Mouse (Mus musculus) c-Kit-positive CD71-negative TER-119-negative erythroid progenitor cells, embryonic 14.5 days (primary cell): ENCODE results near the gene Wdr5b.
A peak's percentile ranks its signal among the peaks of the same experiment; 100 is the strongest.

Experiments used
- DNase-seq: peaks from one replicate; pipeline ENCODE4 v3.0.0-alpha.2; 2013; ENCODE audit warnings: low read depth

Wdr5b gene

GRCm38 (mm10) chr16:36071071-36071449 lies 30.1 kb downstream of the Wdr5b start:
- DNase-seq = no peak

- peak; percentile 82 for DNase-seq
Observed at GRCm38 (mm10) chr16:36071450-36072379, 30.7 kb downstream of the Wdr5b start, which contains the start of the genes Fam162a and Ccdc58. Gene Fam162a, minus strand, starts transcription at chr16:36071594. Gene Ccdc58, plus strand, starts transcription at chr16:36071685.

GRCm38 (mm10) chr16:36072410-36073011 lies 31.5 kb downstream of the Wdr5b start:
- DNase-seq = no peak

- DNase-seq = no peak
Observed at GRCm38 (mm10) chr16:36074772-36075171, 33.8 kb downstream of the Wdr5b start.

- no peak for DNase-seq
Observed at GRCm38 (mm10) chr16:36079916-36080315, 38.9 kb downstream of the Wdr5b start.

- no peak for DNase-seq
Observed at GRCm38 (mm10) chr16:36087846-36088245, 46.9 kb downstream of the Wdr5b start.

- no peak for DNase-seq
Observed at GRCm38 (mm10) chr16:36089065-36089464, 48.1 kb downstream of the Wdr5b start.

- no peak for DNase-seq
Observed at GRCm38 (mm10) chr16:36089850-36090616, 49.0 kb downstream of the Wdr5b start.

GRCm38 (mm10) chr16:36090785-36091509 lies 50.0 kb downstream of the Wdr5b start:
- no peak for DNase-seq
